Mouse (Mus musculus) thymus, postnatal 4 days (tissue): ENCODE measurements at regions not wholly inside any gene's neighbourhood (a gene's known extent, or its start where the extent isn't known, plus 50 kb on each side); places are given as distances from the start of the nearest gene placed in this dataset.
A peak's percentile ranks its signal among the peaks of the same experiment; 100 is the strongest.

Experiments
- DNase-seq: peaks from one replicate; pipeline ENCODE4 v3.0.0; 2021

- no peak for DNase-seq
Measured at GRCm38 (mm10) chr11:18163156-18164024, 209.7 kb upstream of the Etaa1 start.

DNA sequence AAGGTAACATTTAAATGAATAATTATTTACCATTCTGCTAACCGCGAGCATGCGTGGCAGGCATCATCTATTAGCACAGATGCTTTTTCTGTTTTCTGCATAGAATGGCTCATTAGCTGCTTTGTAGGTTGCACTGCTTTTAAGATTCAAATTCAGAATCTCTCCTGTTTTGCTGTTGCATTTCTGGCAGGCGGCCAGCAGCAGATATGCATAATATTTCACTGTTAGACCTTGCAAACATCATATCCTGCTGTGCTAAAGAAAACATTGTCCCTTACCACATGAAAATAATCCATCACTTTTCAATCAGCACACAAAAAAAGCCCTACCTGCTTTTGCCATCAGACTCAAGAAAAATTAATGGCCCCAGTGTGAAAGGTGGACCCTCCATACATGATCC, 202.8 kb upstream of the Etaa1 start:
- no peak for DNase-seq

DNA sequence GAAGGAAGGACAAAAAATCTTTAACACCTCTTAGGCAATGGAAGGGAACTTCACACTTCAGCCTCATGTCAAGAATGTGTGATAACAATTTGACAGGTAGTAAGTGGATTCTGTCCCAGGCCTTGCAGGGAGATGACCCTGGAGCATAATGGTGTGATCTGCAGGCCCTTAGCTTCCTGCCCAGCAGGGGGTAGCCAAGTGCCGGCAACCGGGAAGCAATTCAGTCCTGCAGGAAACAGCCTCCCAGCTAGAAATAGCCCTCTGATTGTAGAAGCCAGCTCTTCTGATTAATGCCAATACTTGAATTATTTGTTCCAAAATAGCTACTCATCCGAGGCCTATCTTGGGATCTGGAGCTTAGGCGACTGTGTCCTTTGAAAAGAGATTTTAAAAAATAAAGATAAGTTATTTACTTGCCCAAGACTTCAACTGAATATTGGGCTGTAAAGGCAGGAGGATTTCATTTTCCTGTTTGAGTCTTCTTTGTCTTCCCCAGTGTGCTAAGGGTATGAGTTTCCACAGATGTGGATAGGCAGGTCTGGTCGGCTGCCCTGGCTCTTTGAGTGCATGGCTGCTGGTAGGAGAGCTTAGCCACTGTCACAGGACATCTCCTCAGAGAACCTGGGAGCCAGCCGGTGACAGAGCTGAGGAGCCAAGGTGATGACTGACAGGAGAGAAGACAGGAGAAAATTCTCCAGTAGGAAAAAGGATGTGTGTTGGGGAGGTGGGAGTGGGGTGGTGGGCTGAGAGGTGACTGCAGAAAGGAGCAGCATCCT, 198.3 kb upstream of the Etaa1 start:
- DNase-seq: peak; percentile 28

DNA sequence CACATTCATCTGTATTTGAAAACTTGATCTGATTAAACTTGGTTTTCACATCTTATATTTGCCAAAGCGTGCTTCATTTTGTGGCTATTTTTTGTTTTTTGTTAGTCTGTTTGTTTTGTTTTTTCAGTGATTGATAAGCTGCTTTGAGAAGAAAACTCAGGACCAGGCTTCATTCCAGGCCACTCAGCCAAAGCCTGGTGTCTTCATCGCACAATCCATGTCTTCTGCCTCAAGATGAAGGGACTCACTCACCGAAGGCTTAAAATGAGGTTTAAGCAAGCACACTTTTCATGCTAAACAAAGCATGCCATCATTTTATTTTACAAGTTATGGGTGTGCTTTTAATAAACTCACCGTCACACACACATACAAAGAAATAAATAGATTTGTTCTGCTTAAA, 197.7 kb upstream of the Etaa1 start:
- no peak for DNase-seq

- no peak for DNase-seq
Measured at GRCm38 (mm10) chr11:18127488-18127887, 173.8 kb upstream of the Etaa1 start.

GRCm38 (mm10) chr11:18123031-18123430, 169.4 kb upstream of the Etaa1 start:
- DNase-seq: no peak

GRCm38 (mm10) chr11:18122616-18123015, 168.9 kb upstream of the Etaa1 start:
- no peak for DNase-seq

DNA sequence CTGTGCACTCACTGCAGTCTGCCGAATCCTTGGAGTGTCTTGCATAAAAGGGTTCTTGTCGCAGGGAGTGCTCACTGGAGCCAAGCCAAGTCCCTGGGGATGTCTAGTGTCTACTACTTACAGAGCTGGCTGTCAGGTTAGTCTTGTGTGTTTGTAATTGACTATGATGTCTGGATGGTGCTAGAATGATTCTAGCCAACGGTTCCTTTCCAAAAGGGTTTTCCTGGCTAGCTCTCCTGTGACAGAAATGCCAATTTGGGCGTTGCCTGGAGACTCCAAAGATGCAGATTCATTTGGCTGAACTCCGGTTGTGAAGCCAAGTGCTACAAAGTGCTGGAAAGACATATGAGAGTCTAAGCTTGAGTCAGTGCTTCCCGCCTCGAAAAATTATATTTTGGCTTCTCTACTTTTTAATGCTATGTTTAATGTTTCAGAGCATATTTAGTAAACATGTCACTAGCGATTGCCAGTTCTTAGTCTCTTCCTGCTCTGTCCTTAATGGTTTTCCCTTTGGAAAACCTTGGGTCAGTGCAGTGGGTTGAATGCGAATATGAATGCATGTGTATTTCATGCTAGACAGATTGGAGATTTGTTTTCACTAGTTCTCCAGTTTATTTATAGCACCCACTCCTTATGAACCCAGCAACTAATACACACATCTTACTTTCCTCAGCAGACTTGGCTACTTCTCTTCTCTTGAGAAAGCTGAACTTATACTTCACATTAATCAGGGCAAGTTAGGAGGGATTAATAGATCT, 162.2 kb upstream of the Etaa1 start:
- DNase-seq: no peak

GRCm38 (mm10) chr11:18102841-18103240, 149.2 kb upstream of the Etaa1 start:
- no peak for DNase-seq

DNA sequence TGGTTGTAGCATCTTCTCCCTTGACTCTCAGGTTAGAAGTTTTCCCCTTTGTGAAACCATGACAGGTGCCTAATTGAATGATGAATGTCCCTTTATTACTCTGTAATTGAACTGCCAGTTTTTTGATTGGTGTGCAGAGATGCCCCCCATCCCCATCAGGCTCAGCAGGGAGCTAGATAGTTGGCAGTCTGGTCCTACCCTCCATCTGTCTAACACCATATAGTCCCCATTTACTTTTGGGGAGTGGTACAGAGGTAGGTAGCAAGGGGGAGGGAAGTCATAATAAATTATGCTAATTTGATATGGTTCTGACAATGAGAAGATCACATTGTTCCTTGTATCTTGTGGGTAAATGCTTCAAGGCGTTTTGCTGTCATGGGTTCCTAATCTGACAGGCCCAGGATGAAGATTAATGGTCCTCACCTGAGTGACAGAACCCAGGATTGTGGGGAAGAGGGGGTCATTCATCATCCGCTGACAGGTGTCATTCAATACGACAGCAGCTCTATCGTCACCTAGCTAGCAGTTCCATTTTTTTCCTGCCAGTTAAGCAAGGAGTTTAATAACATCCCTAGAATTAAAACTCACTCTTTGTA, 122.3 kb upstream of the Etaa1 start:
- DNase-seq: no peak

DNA sequence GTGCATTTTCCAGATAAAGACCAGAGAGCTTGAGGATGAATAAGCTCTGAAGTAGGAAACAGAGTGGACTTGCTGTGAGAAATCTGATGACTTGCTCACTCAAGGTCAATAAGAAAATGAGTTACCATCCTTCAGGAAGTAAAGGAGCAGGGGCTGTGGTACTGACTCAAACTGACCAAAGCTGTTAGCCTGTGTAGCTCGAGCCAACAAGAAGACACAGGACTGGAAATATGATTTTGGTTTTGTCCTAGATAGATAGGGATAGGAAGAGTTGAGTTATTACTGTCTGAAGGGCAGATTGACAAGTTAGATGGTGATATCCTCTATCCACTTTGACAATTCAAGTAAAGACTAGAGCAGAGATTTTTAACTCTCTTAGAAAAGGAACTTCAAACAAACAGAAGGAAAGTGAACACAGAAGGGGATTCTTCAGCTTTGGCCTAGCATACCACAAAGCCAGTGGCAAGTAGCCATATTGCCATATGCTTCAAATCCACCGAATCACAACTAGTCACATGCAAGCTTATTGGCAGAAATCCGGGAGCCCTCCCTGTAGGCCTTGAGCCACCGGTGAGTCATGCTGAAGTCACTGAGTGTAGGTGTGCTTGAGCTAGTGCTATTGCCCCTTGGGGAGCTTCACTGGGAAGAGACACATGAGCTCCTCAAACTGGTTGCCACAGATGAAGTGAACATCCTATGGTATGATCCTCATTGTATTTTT, 117.1 kb upstream of the Etaa1 start:
- DNase-seq: no peak

GRCm38 (mm10) chr11:18070032-18070374, 116.3 kb upstream of the Etaa1 start:
- DNase-seq: no peak

GRCm38 (mm10) chr11:18069348-18070031, 115.8 kb upstream of the Etaa1 start:
- no peak for DNase-seq

- DNase-seq: no peak
Measured at GRCm38 (mm10) chr11:18068085-18068484, 114.4 kb upstream of the Etaa1 start.

DNA sequence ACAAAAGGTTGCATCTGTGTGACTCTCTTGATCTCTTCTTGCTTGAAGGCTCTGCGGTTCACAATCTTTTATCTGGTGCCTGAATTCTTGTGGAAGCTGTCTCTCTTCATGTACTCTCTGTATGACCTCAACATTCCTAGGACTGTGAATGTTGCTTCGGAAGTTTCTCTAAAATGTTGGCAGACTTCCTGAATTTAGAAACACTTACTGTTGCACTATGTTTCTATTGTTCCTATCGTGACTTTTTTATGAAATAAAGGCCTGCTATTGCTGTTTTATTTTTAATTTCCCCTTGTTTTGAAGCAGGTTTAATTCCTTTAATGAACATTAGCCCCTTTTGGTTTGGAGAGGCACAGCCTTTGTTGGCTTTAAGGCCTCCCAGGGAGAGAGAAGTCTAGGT, 114.0 kb upstream of the Etaa1 start:
- no peak for DNase-seq

GRCm38 (mm10) chr11:18041589-18041988, 87.9 kb upstream of the Etaa1 start:
- DNase-seq: no peak

- no peak for DNase-seq
Measured at GRCm38 (mm10) chr11:18031049-18031448, 77.4 kb upstream of the Etaa1 start.

GRCm38 (mm10) chr11:18022065-18022464, 68.4 kb upstream of the Etaa1 start:
- DNase-seq: no peak

DNA sequence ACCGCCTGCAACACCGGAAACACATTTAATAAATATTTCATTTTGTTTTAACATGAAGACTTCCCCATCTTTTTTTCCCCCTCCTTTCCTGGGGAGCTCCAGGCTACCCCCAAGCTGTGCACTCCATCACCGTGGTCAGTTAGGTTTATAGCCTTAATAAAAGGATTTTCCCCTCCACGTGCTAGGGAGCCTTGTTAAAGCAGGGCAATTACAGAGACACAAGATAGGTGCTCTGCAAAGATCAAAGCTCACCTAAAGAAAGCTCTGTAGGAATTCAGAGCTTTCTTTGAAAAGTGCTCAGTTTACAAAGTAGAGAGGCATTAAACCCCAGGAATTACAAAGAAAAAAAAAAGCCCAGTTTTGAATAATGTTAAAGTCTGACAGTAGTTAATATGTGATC, 61.6 kb upstream of the Etaa1 start:
- DNase-seq: no peak

GRCm38 (mm10) chr11:18014610-18015009, 60.9 kb upstream of the Etaa1 start:
- DNase-seq: no peak

DNA sequence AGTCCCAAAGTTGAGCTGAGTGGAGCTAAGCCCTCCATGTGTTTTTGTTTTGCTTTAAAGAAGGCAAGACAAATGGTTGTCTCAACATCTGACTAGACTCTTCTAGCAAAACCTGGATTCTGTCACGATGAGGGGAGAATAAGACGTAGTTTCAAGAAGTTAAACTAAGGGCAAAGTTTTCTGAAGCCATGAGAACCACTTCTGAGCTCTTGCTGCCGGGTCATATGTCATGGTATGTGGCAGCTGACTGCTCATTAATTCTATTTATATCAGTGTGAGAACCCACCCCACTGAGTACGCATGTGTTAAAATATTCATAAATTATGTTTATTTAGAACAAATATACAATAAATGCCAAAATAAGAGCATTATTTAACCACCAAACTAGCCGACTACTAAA, 58.4 kb upstream of the Etaa1 start:
- no peak for DNase-seq
